8 mouse cellular contexts compared by ENCODE assay signal in genomic region chrX:51372477-51373239, GRCm38 (mm10).
A peak's percentile ranks its signal among the peaks of the same experiment; 100 is the strongest.
DNase-seq lines count a peak whose midpoint lies in the region; ATAC-seq and TF ChIP-seq lines count a peak whose summit lies in the region.
"Had no signal": no experiment of that assay in that cellular context is flagged by ENCODE, and none has a peak within 500 bp of the region (broad histone marks: within the 10 kb centered on the region; RNA-seq: fewer than 3 reads in every experiment).

No protein-coding gene starts in this region.

- H3K4me1 ChIP-seq in embryonic facial prominence, embryonic 15.5 days = no peaks in the 10 kb centered on the region
- no peaks in the 10 kb centered on the region for H3K4me1 ChIP-seq in stomach, postnatal 0 days (replicated peaks; ENCODE audit: control insufficient read depth, insufficient read depth)
- H3K4me1 ChIP-seq: embryonic facial prominence, embryonic 13.5 days had no signal

- peak; percentile 4 to 8 for DNase-seq in heart, postnatal 36 days
- no peak for DNase-seq in heart, adult 9 months (ENCODE audit: low spot score in 2 of 2)
- peak; percentile 9 for DNase-seq in urinary bladder, postnatal 25 days (ENCODE audit: low spot score)
- no peak for DNase-seq in urinary bladder, adult 18-20 months (ENCODE audit: low spot score in 2 of 2)
- DNase-seq in lung, adult 18-20 months = peak; percentile 3 to 16
- peak; percentile 40 for DNase-seq in stomach, postnatal 0 days (ENCODE audit: low spot score)

- no peak for TF ChIP-seq EP300 in stomach, postnatal 0 days (optimal IDR thresholded peaks at IDR 0.05)

- TF ChIP-seq CTCF in stomach, postnatal 0 days (IDR thresholded peaks at IDR 0.05; ENCODE audit: low read depth) = peak; percentile 78

- no peak overlapping the region for H3K4me3 ChIP-seq in embryonic facial prominence, embryonic 15.5 days (replicated peaks)
- no peak overlapping the region for H3K4me3 ChIP-seq in stomach, postnatal 0 days (ENCODE audit: low read depth, low read length)
- H3K4me3 ChIP-seq: embryonic facial prominence, embryonic 13.5 days had no signal

- H3K9me3 ChIP-seq in embryonic facial prominence, embryonic 15.5 days (replicated peaks) = no peaks in the 10 kb centered on the region
- no peaks in the 10 kb centered on the region for H3K9me3 ChIP-seq in stomach, postnatal 0 days (ENCODE audit: control insufficient read depth, low read length)
- H3K9me3 ChIP-seq: embryonic facial prominence, embryonic 13.5 days had no signal

- 24% methylated on average over 5 of the region's 5 CpGs for WGBS in embryonic facial prominence, embryonic 15.5 days
- WGBS in stomach, postnatal 0 days = 22% methylated on average over 5 of the region's 5 CpGs

- H3K27me3 ChIP-seq in embryonic facial prominence, embryonic 15.5 days = no peaks in the 10 kb centered on the region; the same call in 1 of the 2 replicates
- H3K27me3 ChIP-seq in stomach, postnatal 0 days (ENCODE audit: control insufficient read depth, insufficient read depth, low read length) = no peaks in the 10 kb centered on the region

- ATAC-seq in embryonic facial prominence, embryonic 15.5 days (ENCODE audit: insufficient number of reproducible peaks, low FRiP score, low TSS enrichment, low read depth) = peak; percentile 73
- 0 out of 2 replicates have a peak, but pooled peaks have one; percentile 45 for ATAC-seq in stomach, postnatal 0 days (ENCODE audit: low FRiP score, low TSS enrichment)

- H3K36me3 ChIP-seq in embryonic facial prominence, embryonic 15.5 days = no peaks in the 10 kb centered on the region
- no peaks in the 10 kb centered on the region for H3K36me3 ChIP-seq in stomach, postnatal 0 days (ENCODE audit: control insufficient read depth, insufficient read depth, low read length)
- H3K36me3 ChIP-seq: embryonic facial prominence, embryonic 13.5 days had no signal

- no peak overlapping the region for H3K9ac ChIP-seq in embryonic facial prominence, embryonic 15.5 days
- H3K9ac ChIP-seq in stomach, postnatal 0 days (ENCODE audit: low read length) = no peak overlapping the region
- H3K9ac ChIP-seq: embryonic facial prominence, embryonic 13.5 days had no signal

- H3K4me2 ChIP-seq in embryonic facial prominence, embryonic 15.5 days (replicated peaks) = no peak overlapping the region
- H3K4me2 ChIP-seq in stomach, postnatal 0 days (replicated peaks; ENCODE audit: low read depth) = no peak overlapping the region
- H3K4me2 ChIP-seq: embryonic facial prominence, embryonic 13.5 days had no signal

- no peak overlapping the region for H3K27ac ChIP-seq in embryonic facial prominence, embryonic 15.5 days (replicated peaks)
- H3K27ac ChIP-seq in stomach, postnatal 0 days (replicated peaks) = no peak overlapping the region
- H3K27ac ChIP-seq: embryonic facial prominence, embryonic 13.5 days had no signal

- intact Hi-C loops in heart, postnatal 36 days (cut with DNase I) = loop anchor here (1.0 to 5.0 kb wide), 3 partner anchors 307 to 820 kb away; no protein-coding TSS in a partner anchor

Comparison
In these comparisons a context has a peak if more than half of its experiments do, and no peak if none do; other contexts are left out.
1. DNase-seq: peak in heart, postnatal 36 days (2 of 2), urinary bladder, postnatal 25 days (single experiment), lung, adult 18-20 months (2 of 2) and stomach, postnatal 0 days (single experiment); none in heart, adult 9 months (0 of 2) and urinary bladder, adult 18-20 months (0 of 2).